Mouse (Mus musculus): ENCODE data around the gene H2-M5. TPM values are rescaled to one million over a fixed set of nuclear protein-coding genes. Genes with fewer than 3 reads are reported as not detected.

H2-M5 gene
- polyA plus RNA-seq, 1 experiment from 2014 or later, result 1.2 TPM

DNA sequence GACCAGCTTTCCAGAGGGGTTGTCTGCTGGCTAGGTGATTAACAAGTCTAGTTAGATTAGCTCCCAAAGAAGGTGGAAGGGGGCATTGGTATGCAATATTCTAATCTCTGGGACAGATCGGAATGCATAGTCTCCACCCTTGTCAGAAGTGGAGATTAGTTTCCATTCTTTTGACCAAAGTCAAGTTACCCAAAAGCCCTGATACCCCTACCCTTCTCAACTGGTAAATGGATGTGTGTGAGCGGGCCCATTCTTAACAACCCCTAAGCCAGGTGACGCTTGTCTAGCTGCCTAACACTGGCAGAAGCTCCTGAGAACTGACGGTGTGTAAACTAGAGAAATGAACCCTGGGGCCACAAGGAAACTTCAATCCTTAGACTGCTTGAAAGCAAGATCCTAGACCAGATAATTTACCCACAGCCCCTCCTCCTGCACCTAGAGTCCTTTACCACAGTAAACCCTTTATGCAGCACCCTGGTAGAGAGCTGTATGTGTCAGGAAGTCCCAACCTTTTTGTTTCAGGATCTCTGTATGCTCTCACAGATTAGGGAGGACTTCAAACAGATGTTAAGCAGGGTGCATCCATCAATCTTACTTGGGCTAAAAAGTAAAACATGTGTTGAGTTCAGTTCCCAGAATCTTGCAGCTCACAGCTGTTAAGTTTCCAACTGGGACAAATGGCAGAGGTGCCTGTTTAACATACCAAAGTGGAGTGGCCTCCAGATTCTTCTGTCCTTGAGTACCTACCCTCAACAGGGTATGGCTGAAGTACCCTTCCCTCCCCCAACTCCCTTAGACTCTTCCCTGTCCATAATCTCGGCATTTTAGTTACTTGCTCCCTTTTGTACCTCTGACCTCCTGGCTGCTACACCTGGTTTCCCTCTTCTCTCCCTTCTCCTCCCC lies 6.8 kb downstream of the H2-M5 start:
- WGBS, result 18% methylated on average over 5 of the region's 5 CpGs
- Histone ChIP-seq H3K9me3 (replicated peaks) (no peaks in the 10 kb centered on the region), H3K4me1 (peaks cover 21% of the 10 kb centered on the region), H3K4me3 (no peak overlapping the region), H3K36me3 (no peaks in the 10 kb centered on the region), H3K27me3 (ENCODE audit: low read depth, poor library complexity, severe bottlenecking) (peaks cover 12% of the 10 kb centered on the region), H3K27ac (no peak overlapping the region)
- DNase-seq (ENCODE audit: low spot score), result no peak

DNA sequence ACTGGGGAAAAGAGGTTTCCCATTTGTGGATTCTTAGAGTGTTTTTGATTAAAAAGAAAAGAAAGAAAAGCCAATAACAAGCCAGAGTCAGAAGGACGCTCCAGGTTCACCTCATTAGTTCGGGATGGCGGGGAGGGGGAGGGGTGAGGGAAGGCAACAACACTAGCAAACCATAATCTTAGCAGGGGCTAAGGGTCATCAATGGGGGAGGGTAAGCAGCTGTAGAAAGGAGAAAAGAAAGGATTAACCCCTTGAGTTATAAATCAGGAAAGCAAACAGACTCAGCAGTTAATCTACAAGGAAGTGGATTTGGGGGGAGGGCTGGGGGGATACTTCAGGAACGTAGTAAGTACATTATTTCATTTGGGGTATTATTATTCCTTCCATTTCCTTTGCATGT lies 7.5 kb downstream of the H2-M5 start:
- WGBS, result 3% methylated on average over 4 of the region's 4 CpGs
- H3K4me1 ChIP-seq, result peaks cover 21% of the 10 kb centered on the region
- no peak for DNase-seq (ENCODE audit: low spot score)
- H3K27ac ChIP-seq, result peak overlapping the region; percentile 56
- H3K27me3 ChIP-seq (ENCODE audit: low read depth, poor library complexity, severe bottlenecking), result peaks cover 5% of the 10 kb centered on the region
- no peaks in the 10 kb centered on the region for H3K36me3 ChIP-seq
- no peaks in the 10 kb centered on the region for H3K9me3 ChIP-seq (replicated peaks)
- peak overlapping the region; percentile 39 for H3K4me3 ChIP-seq

DNA sequence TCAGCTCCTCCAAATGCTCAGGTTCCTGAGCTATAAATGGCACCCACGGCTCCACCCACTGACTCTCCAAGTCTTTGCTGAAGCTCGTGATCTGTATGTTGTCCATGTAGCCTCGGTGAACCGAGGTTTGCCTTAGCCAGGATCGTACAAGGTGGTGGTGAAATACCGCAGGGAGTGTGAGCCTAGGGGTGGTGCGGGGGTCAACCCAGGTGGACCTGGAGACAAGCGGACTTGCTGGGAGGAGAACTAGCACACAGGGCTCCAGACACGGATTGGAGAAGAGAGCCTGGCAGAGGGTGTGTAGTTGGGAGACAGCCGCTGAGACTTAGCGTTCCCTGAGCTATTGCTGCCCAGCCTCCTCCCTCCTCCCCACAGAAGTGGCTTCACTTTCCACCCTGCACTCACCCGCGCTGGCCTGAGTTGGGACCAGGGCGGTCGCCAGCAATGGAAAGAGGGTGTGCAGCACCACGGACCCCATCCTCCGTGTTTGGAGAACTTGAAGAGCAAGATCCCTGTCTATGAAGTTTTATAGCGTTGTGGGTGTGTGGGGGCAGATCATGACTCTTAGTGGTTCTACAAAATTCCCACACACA lies 8.0 kb downstream of the H2-M5 start, which contains the start of gene 2410137M14Rik:
TSS of gene 2410137M14Rik (minus strand) at position 17 of the 593 bp plus-strand sequence.
- Histone ChIP-seq H3K9me3 (replicated peaks) (no peaks in the 10 kb centered on the region), H3K4me3 (peak within 1 kb of the TSS; percentile 39), H3K4me1 (peaks cover 21% of the 10 kb centered on the region), H3K36me3 (no peaks in the 10 kb centered on the region), H3K27me3 (ENCODE audit: low read depth, poor library complexity, severe bottlenecking) (no peaks in the 10 kb centered on the region; the same call in 1 of the 2 replicates), H3K27ac (peak within 1 kb of the TSS; percentile 56)
- DNase-seq (ENCODE audit: low spot score), result no peak
- 13% methylated on average over 18 of the region's 18 CpGs for WGBS

DNA sequence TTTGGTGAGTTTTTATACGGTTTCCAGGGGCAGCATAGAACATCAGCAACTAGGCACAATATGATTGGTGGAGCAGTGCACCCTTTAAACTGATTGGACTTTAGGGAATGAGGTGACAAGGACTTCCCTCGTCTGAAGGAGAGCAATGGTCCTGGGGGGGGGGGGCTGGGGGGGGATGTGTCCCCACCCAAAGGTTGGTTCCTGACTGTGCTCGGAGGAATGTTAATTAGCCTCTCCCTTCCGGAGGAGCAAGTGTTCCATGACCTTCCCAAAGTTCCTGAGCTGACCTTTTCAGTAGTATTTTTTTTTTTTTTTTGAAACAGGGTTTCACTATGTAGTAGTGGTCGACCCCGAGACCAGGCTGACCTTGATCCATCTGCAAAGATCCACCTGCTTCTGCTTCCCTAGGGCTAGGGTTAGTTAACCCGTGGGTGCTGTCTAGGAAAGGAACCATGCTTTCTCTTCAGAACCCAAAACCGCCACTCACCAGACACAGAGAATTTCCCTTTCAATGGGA lies 16.0 kb downstream of the H2-M5 start:
- H3K9me3 ChIP-seq (replicated peaks), result no peaks in the 10 kb centered on the region
- H3K36me3 ChIP-seq, result no peaks in the 10 kb centered on the region
- no peaks in the 10 kb centered on the region for H3K4me1 ChIP-seq
- WGBS, result 80% methylated on average over 8 of the region's 8 CpGs
- H3K27me3 ChIP-seq (ENCODE audit: low read depth, poor library complexity, severe bottlenecking), result no peaks in the 10 kb centered on the region
- no peak overlapping the region for H3K4me3 ChIP-seq
- no peak for DNase-seq (ENCODE audit: low spot score)
- H3K27ac ChIP-seq, result no peak overlapping the region

DNA sequence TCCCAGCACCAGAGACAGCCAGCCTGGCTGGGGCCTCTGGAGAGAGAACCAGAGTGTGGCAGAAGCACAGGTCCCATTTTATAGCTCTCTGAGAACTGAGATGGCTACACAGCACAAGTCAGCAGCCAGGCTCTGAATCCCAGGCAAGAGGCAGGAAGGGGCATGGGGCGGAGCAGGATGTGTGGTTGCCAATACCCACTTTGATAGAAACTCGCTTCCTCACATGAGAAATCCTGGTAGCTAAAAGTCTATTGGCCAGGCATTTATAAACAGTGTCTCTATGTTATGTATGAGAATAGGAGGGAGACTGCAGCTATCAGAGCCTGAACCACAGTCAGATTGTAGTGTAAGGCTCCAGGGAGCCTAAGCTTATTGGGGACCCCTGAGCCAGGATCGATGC lies 16.5 kb downstream of the H2-M5 start:
- no peaks in the 10 kb centered on the region for H3K4me1 ChIP-seq
- WGBS, result 90% methylated on average over 3 of the region's 3 CpGs
- no peaks in the 10 kb centered on the region for H3K9me3 ChIP-seq (replicated peaks)
- H3K36me3 ChIP-seq, result no peaks in the 10 kb centered on the region
- H3K27me3 ChIP-seq (ENCODE audit: low read depth, poor library complexity, severe bottlenecking), result no peaks in the 10 kb centered on the region
- DNase-seq (ENCODE audit: low spot score), result no peak
- no peak overlapping the region for H3K27ac ChIP-seq
- no peak overlapping the region for H3K4me3 ChIP-seq

DNA sequence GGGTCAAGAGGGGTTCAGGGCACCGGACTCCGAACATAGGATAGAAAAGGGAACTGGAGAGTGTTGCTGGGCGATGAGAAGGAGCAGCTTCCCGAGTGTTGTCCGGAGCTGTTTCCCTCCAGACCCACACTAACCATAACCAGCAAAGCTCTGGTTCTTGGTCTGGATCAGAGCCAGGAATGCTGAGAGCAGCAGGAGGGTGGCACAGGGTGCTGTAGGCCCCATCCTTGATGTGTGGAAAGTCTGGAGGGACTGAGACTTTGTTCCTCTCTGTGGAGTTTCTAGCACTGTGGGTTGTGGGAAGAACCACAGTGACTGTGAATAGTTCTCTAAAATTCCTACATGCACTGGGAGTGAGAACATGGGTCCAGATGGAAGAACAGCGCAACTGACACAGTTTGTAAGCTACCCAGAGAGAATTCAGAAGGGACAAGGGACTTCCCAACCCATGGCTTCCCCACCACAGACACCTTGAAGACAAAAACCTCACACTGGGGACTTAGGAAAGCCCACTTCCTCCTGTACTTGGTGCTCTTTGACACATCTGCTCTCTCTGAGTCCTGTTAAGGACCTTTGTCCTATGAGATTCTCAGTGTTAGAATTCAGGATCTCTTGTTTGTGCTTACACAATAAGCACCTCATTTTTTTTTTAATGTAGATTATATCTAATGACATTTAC lies 18.0 kb downstream of the H2-M5 start:
- Histone ChIP-seq H3K9me3 (replicated peaks) (no peaks in the 10 kb centered on the region), H3K27ac (no peak overlapping the region), H3K4me3 (no peak overlapping the region), H3K4me1 (no peaks in the 10 kb centered on the region), H3K27me3 (ENCODE audit: low read depth, poor library complexity, severe bottlenecking) (no peaks in the 10 kb centered on the region), H3K36me3 (no peaks in the 10 kb centered on the region)
- DNase-seq (ENCODE audit: low spot score), result no peak
- WGBS, result 90% methylated on average over 6 of the region's 6 CpGs

DNA sequence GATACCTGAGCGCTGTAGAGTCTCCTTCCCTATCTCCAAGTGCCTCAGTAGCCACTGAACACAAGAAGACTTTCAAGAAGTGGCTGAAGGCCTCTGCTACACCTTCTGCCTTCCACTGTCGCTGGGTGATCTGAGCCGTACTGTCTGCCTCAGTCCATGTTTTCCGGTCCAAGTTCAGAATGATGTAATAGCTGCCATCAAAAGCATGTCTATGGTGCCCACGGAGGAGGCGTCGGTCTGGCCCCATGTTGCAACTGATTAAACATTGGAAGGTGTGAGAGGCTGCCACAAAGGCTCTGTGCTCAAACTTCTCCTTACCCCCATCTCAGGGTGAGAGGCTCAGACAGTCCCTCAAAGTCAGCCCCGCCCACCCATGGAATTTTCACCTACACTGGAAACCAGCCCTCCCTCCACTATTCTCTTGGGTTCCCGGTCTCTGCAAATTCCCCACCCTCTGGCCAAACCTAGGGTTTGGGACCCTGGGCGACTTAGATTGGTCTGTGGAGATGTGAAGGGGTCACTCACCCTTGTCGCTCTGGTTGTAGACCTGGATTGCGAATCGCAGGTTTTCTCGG lies 18.9 kb downstream of the H2-M5 start:
- Histone ChIP-seq H3K9me3 (replicated peaks) (no peaks in the 10 kb centered on the region), H3K4me1 (no peaks in the 10 kb centered on the region), H3K4me3 (no peak overlapping the region), H3K36me3 (no peaks in the 10 kb centered on the region), H3K27ac (no peak overlapping the region), H3K27me3 (ENCODE audit: low read depth, poor library complexity, severe bottlenecking) (no peaks in the 10 kb centered on the region)
- DNase-seq (ENCODE audit: low spot score), result no peak
- WGBS, result 81% methylated on average over 14 of the region's 14 CpGs

DNA sequence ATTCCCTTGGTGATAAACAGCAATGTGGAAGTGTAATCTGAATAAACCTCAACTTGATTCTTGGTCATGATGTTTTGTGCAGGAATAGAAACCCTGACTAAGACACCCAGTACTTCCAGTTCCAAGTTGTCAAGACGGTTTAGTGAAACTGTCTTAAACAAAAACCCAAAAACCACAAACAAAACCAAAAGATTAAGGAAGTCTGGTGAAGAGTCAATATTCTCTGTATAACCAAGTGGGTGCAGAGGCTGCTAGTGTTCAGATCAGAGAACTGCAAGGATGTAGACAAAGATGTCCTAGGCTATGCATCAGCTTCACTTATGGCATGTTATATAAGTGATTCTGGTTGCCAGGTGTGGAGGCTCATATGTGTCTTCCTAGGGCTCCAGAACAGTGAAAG lies 22.5 kb downstream of the H2-M5 start:
- no peak for DNase-seq (ENCODE audit: low spot score)
- Histone ChIP-seq H3K4me1 (no peaks in the 10 kb centered on the region), H3K27me3 (ENCODE audit: low read depth, poor library complexity, severe bottlenecking) (no peaks in the 10 kb centered on the region), H3K27ac (no peak overlapping the region), H3K36me3 (no peaks in the 10 kb centered on the region), H3K4me3 (no peak overlapping the region), H3K9me3 (replicated peaks) (no peaks in the 10 kb centered on the region)
- WGBS, result 91% methylated on average over 1 of the region's 1 CpGs

DNA sequence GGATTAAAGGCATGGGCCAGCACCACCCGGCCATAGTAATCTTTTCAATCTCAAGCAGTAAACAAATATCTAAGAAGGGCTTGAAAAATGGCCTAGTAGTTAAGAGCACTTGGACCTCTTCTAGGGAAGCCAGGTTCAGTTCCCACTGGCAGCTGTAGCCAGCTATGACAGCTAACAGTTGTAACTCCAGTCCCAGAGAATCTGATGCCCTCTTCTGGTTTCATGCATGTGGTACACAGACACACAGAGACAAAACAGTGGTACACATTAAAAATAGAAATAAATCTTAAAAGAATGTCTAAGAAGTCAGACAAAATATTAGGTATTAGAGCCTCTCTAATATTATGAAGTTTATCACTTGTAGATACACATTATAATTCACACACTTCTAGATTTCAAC lies 28.2 kb downstream of the H2-M5 start:
- Histone ChIP-seq H3K4me1 (peaks cover 12% of the 10 kb centered on the region), H3K27me3 (ENCODE audit: low read depth, poor library complexity, severe bottlenecking) (no peaks in the 10 kb centered on the region), H3K36me3 (peaks cover 8% of the 10 kb centered on the region), H3K27ac (no peak overlapping the region), H3K4me3 (no peak overlapping the region), H3K9me3 (replicated peaks) (no peaks in the 10 kb centered on the region)
- 79% methylated on average over 1 of the region's 1 CpGs for WGBS
- no peak for DNase-seq (ENCODE audit: low spot score)

DNA sequence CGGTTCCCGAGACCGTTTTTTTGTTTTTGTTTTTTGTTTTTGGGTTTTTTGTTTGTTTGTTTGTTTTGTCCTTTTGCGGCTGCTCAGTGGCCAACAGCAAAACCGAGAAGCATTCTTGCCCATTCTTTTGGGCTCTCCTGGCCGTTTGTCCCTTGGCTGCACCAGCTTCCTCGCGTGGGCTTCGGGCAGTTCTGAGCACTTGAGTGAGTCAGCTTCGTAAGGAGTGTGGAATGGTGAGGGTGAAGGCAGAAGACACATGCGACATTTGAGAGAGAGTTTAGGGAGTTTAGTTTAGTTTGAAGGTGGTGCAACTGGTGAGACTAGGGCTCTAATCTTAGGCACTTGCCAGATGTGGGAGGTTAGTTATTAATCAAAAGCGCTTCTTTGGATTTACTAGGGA lies 30.5 kb downstream of the H2-M5 start:
- H3K4me1 ChIP-seq, result peaks cover 12% of the 10 kb centered on the region
- H3K4me3 ChIP-seq, result peak overlapping the region; percentile 81
- no peaks in the 10 kb centered on the region for H3K27me3 ChIP-seq (ENCODE audit: low read depth, poor library complexity, severe bottlenecking)
- H3K9me3 ChIP-seq (replicated peaks), result no peaks in the 10 kb centered on the region
- peaks cover 23% of the 10 kb centered on the region for H3K36me3 ChIP-seq
- H3K27ac ChIP-seq, result peak overlapping the region; percentile 90
- WGBS, result 13% methylated on average over 12 of the region's 12 CpGs
- no peak for DNase-seq (ENCODE audit: low spot score)

DNA sequence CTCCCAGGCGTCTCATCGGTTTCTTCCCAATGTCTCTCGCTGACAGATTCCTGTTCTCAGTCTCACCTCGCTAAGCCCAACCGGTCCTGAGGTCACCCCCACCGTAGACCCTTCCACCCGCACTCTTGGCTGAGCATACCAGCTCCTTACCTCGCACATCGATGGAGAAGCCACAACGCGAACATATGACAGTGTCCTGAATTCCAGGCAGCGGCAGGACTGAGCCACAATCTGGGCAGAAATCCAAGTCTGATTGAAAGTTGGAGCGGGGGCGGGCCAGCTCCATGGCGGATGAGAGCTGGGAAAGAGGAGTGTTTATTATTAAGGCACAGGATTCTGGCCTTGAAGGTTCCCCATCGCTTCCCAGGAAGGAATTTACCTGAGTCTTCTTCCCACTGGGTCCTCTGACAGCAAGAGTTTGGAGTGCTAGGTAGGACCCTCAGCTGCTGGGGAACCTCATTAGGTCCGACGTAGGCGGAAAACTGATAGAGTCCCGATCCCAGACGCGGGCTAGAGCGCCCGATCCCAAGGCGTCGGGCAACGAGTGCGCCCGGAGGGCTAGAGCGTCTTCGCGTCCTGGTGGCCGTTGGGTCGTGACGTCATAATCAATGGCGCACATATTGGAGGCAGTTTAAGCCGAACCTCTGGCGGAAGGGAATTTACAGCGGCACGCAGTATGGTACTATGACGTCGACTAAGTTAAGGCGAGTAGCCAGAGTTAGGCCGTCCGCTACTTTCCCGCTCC lies 31.2 kb downstream of the H2-M5 start, which contains the start of the genes Znrd1 and Znrd1as:
TSS of gene Znrd1 (minus strand) at position 561 of the 745 bp plus-strand sequence.
TSS of gene Znrd1as (plus strand) at position 594 of the 745 bp plus-strand sequence.
- Histone ChIP-seq H3K4me3 (peak within 1 kb of the TSS; percentile 81), H3K27ac (peak within 1 kb of the TSS; percentile 90), H3K36me3 (peaks cover 28% of the 10 kb centered on the region), H3K27me3 (ENCODE audit: low read depth, poor library complexity, severe bottlenecking) (no peaks in the 10 kb centered on the region), H3K4me1 (peaks cover 12% of the 10 kb centered on the region), H3K9me3 (replicated peaks) (no peaks in the 10 kb centered on the region)
- WGBS, result under 1% methylated on average over 46 of the region's 46 CpGs
- peak; percentile 96 for DNase-seq (ENCODE audit: low spot score)

DNA sequence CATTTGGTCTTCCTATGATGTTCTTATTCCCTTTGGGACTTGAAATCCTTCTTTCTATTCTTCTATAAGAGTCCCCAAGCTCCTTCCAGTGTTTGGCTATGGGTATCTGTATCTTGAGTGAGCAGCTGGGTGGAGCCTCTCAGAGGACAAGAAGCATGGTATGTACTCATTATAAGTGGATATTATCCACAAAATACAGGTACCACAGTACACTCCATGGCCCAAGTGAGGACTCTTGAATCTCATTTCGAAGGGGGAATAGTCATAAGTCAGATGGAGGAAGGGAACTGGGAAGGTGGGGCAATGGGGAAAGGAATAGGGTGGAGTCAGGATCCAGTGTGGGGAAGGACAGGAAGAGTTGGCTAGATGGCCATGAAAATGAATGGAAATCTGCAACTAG lies 36.3 kb downstream of the H2-M5 start:
- H3K4me1 ChIP-seq, result peaks cover 17% of the 10 kb centered on the region
- H3K4me3 ChIP-seq, result no peak overlapping the region
- DNase-seq (ENCODE audit: low spot score), result no peak
- H3K9me3 ChIP-seq (replicated peaks), result no peaks in the 10 kb centered on the region
- no peak overlapping the region for H3K27ac ChIP-seq
- 89% methylated on average over 1 of the region's 1 CpGs for WGBS
- peaks cover 4% of the 10 kb centered on the region; the same call in 1 of the 2 replicates for H3K27me3 ChIP-seq (ENCODE audit: low read depth, poor library complexity, severe bottlenecking)
- H3K36me3 ChIP-seq, result peaks cover 45% of the 10 kb centered on the region

Data from limb, embryonic 10.5 days (tissue).